Mouse (Mus musculus): ENCODE measurements around the gene Carnmt1. TPM values are rescaled to one million over a fixed set of nuclear protein-coding genes. Genes with fewer than 3 reads are reported as not detected.

The Carnmt1 gene
- polyA plus RNA-seq, 1 experiment from 2014 or later = 24.2 TPM

GRCm38 (mm10) chr19:18743946-18744345, 73.4 kb downstream of the Carnmt1 start:
- no peaks in the 10 kb centered on the region for H3K36me3 ChIP-seq (ENCODE audit: control insufficient read depth, insufficient read depth, low read length)
- no peak overlapping the region for H3K4me3 ChIP-seq (ENCODE audit: low read depth, low read length)
- H3K4me2 ChIP-seq (ENCODE audit: low read depth) = no peak overlapping the region
- ATAC-seq (ENCODE audit: insufficient read depth, low FRiP score, low TSS enrichment) (no peak), DNase-seq (ENCODE audit: low spot score) (no peak)
- H3K9ac ChIP-seq (ENCODE audit: low read length) = no peak overlapping the region
- no peaks in the 10 kb centered on the region for H3K9me3 ChIP-seq (ENCODE audit: control insufficient read depth, low read length)
- no peaks in the 10 kb centered on the region for H3K27me3 ChIP-seq (ENCODE audit: control insufficient read depth, insufficient read depth, low read length)
- H3K4me1 ChIP-seq (ENCODE audit: control insufficient read depth, insufficient read depth, low read length) = no peaks in the 10 kb centered on the region
- WGBS = 88% methylated on average over 5 of the region's 5 CpGs
- no peak overlapping the region for H3K27ac ChIP-seq (ENCODE audit: low read depth, low read length)

- Histone ChIP-seq H3K9me3 (ENCODE audit: control insufficient read depth, low read length) (no peaks in the 10 kb centered on the region), H3K27me3 (ENCODE audit: control insufficient read depth, insufficient read depth, low read length) (no peaks in the 10 kb centered on the region), H3K36me3 (ENCODE audit: control insufficient read depth, insufficient read depth, low read length) (no peaks in the 10 kb centered on the region), H3K4me1 (ENCODE audit: control insufficient read depth, insufficient read depth, low read length) (no peaks in the 10 kb centered on the region), H3K4me3 (ENCODE audit: low read depth, low read length) (no peak overlapping the region), H3K4me2 (ENCODE audit: low read depth) (no peak overlapping the region), H3K27ac (ENCODE audit: low read depth, low read length) (no peak overlapping the region), H3K9ac (ENCODE audit: low read length) (no peak overlapping the region)
- no peak for ATAC-seq (ENCODE audit: insufficient read depth, low FRiP score, low TSS enrichment)
- WGBS = 89% methylated on average over 5 of the region's 5 CpGs
- no peak for DNase-seq (ENCODE audit: low spot score)
Measured at GRCm38 (mm10) chr19:18746576-18747340, 76.2 kb downstream of the Carnmt1 start.

- Histone ChIP-seq H3K4me3 (ENCODE audit: low read depth, low read length) (no peak overlapping the region), H3K4me2 (ENCODE audit: low read depth) (no peak overlapping the region), H3K27ac (ENCODE audit: low read depth, low read length) (no peak overlapping the region), H3K9ac (ENCODE audit: low read length) (no peak overlapping the region), H3K27me3 (ENCODE audit: control insufficient read depth, insufficient read depth, low read length) (no peaks in the 10 kb centered on the region), H3K36me3 (ENCODE audit: control insufficient read depth, insufficient read depth, low read length) (no peaks in the 10 kb centered on the region), H3K9me3 (ENCODE audit: control insufficient read depth, low read length) (no peaks in the 10 kb centered on the region), H3K4me1 (ENCODE audit: control insufficient read depth, insufficient read depth, low read length) (no peaks in the 10 kb centered on the region)
- ATAC-seq (ENCODE audit: insufficient read depth, low FRiP score, low TSS enrichment) = no peak
- DNase-seq (ENCODE audit: low spot score) = no peak
- whole genome bisulfite sequencing = 91% methylated on average over 4 of the region's 4 CpGs
Measured at GRCm38 (mm10) chr19:18747379-18747778, 76.8 kb downstream of the Carnmt1 start.

- no peaks in the 10 kb centered on the region for H3K36me3 ChIP-seq (ENCODE audit: control insufficient read depth, insufficient read depth, low read length)
- H3K4me2 ChIP-seq (ENCODE audit: low read depth) = peak within 1 kb of the TSS; percentile 56
- peak; percentile 25 for DNase-seq (ENCODE audit: low spot score)
- ATAC-seq (ENCODE audit: insufficient read depth, low FRiP score, low TSS enrichment) = peak; percentile 31; the same call in 1 of the 2 replicates
- no peaks in the 10 kb centered on the region for H3K27me3 ChIP-seq (ENCODE audit: control insufficient read depth, insufficient read depth, low read length)
- H3K27ac ChIP-seq (ENCODE audit: low read depth, low read length) = no peak within 1 kb of the TSS
- no peaks in the 10 kb centered on the region for H3K9me3 ChIP-seq (ENCODE audit: control insufficient read depth, low read length)
- peak within 1 kb of the TSS; percentile 11; the same call in 1 of the 2 replicates for H3K9ac ChIP-seq (ENCODE audit: low read length)
- 6% methylated on average over 41 of the region's 41 CpGs for WGBS
- no peaks in the 10 kb centered on the region for H3K4me1 ChIP-seq (ENCODE audit: control insufficient read depth, insufficient read depth, low read length)
- peak within 1 kb of the TSS; percentile 32 for H3K4me3 ChIP-seq (ENCODE audit: low read depth, low read length)
Measured at GRCm38 (mm10) chr19:18749598-18750339, 79.2 kb downstream of the Carnmt1 start, which contains the start of gene Trpm6. Trpm6 (plus strand) TSS chr19:18749983.

Other genes with a start within 250 kb of the Carnmt1 start
- 50.0 and 51.7 TPM in 2 replicates for gene Ostf1, start 38.9 kb upstream of the Carnmt1 start, polyA plus RNA-seq (2014; fragmentation: Nextera tagmentation; extraction: Ambion mirVana)
- gene Nmrk1, start 38.8 kb upstream of the Carnmt1 start, polyA plus RNA-seq (2014; fragmentation: Nextera tagmentation; extraction: Ambion mirVana) = 7.4 and 8.1 TPM in 2 replicates
- 77.6 and 81.0 TPM in 2 replicates for gene D030056L22Rik, start 42.4 kb downstream of the Carnmt1 start, polyA plus RNA-seq (2014; fragmentation: Nextera tagmentation; extraction: Ambion mirVana)
- gene Trpm6, start 79.2 kb downstream of the Carnmt1 start, polyA plus RNA-seq (2014; fragmentation: Nextera tagmentation; extraction: Ambion mirVana) = 0.19 and 0.37 TPM in 2 replicates

Data from neural tube, embryonic 11.5 days (tissue).